Mouse (Mus musculus): ENCODE data around the gene Spock2. TPM values are rescaled to one million over a fixed set of nuclear protein-coding genes. Genes with fewer than 3 reads are reported as not detected.

Gene Spock2
- polyA plus RNA-seq, 2 experiments = 0.04 to 0.06 TPM

DNA sequence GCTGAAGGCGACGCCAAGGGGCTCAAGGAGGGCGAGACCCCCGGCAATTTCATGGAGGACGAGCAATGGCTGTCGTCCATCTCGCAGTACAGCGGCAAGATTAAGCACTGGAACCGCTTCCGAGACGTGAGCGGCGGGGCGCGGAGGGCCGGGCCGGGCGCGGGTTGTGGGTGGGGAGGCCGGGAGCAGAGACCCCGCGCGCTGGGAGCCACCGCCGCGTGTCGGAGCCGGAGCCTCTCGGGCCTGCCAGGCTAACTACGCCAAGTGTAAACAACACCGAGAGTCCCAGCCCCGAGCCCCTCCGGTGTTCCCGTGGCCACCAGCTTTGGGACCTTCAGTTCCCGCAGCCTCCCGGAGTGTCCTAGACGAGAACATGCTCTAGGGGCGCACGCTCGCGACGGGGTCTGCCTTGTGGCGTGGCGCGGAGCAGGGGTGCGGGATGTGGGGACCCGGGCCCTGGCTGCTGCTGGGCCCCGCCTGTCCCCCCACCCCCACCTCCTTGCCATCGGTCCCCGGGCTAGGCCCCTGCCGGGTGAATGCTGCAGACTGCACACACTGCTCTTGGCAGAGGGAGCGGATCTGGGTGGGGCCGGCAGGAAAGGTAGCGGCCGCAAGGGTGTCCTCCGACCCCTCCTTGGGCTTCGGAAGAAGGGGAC lies 640 bp downstream of the Spock2 start:
- ATAC-seq (ENCODE audit: insufficient read depth) = no peak
- Histone ChIP-seq H3K9ac (replicated peaks) (no peak overlapping the region), H3K4me1 (replicated peaks; ENCODE audit: control insufficient read depth in 2 of 2, insufficient read depth in 2 of 2, low read length in 1 of 2) (no peaks in the 10 kb centered on the region), H3K36me3 (replicated peaks; ENCODE audit: control insufficient read depth, insufficient read depth, low read depth) (no peaks in the 10 kb centered on the region), H3K27ac (no peak overlapping the region), H3K27me3 (ENCODE audit: control insufficient read depth, insufficient read depth, low read length) (peaks cover 55% of the 10 kb centered on the region), H3K9me3 (ENCODE audit: control insufficient read depth, low read length) (no peaks in the 10 kb centered on the region), H3K4me3 (ENCODE audit: insufficient read depth in 1 of 2, low read depth in 2 of 2, low read length in 2 of 2) (peak overlapping the region; percentile 15 to 26; a peak in 3 of 4 replicates), H3K4me2 (ENCODE audit: low read depth) (peak overlapping the region; percentile 43)
- DNase-seq (ENCODE audit: low read depth in 3 of 3, low spot score in 3 of 3) = no peak
- WGBS (ENCODE audit: insufficient replicate concordance) = under 1% methylated on average over 57 of the region's 57 CpGs
- TF ChIP-seq EP300 (IDR thresholded peaks at IDR 0.05; ENCODE audit: low read depth) (no peak), CTCF (IDR thresholded peaks at IDR 0.05; ENCODE audit: low read depth) (no peak)

DNA sequence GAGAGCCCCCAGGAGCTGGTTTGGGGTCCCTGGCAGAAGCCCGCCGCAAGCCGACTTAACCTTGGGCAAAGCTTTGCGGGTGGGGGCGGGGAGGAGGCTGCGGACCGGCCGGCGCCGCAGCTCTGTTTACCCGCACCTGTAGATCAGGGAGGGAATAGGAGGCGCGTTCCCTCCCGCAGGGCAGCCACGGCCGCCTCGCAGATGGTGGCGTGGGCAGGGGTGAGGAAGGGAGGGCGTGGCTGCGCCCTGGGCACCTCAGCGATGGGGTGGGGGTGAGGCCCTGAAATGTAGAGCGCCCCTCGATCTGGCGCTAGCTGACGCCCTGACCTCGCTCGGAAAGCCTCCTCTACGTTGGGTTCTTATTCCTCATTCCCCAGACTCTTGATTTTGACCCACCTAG lies 1.4 kb downstream of the Spock2 start:
- H3K9ac ChIP-seq (replicated peaks) = no peak overlapping the region
- H3K27ac ChIP-seq = no peak overlapping the region
- no peaks in the 10 kb centered on the region for H3K4me1 ChIP-seq (replicated peaks; ENCODE audit: control insufficient read depth in 2 of 2, insufficient read depth in 2 of 2, low read length in 1 of 2)
- ATAC-seq (ENCODE audit: insufficient read depth) = no peak
- H3K4me2 ChIP-seq (ENCODE audit: low read depth) = peak overlapping the region; percentile 43
- no peak for TF ChIP-seq EP300 (IDR thresholded peaks at IDR 0.05; ENCODE audit: low read depth)
- no peak for TF ChIP-seq CTCF (IDR thresholded peaks at IDR 0.05; ENCODE audit: low read depth)
- H3K36me3 ChIP-seq (replicated peaks; ENCODE audit: control insufficient read depth, insufficient read depth, low read depth) = no peaks in the 10 kb centered on the region
- no peak for DNase-seq (ENCODE audit: low read depth in 3 of 3, low spot score in 3 of 3)
- no peaks in the 10 kb centered on the region for H3K9me3 ChIP-seq (ENCODE audit: control insufficient read depth, low read length)
- H3K4me3 ChIP-seq (ENCODE audit: insufficient read depth in 1 of 2, low read depth in 2 of 2, low read length in 2 of 2) = no peak overlapping the region
- peaks cover 55% of the 10 kb centered on the region for H3K27me3 ChIP-seq (ENCODE audit: control insufficient read depth, insufficient read depth, low read length)
- WGBS (ENCODE audit: insufficient replicate concordance) = 4% methylated on average over 28 of the region's 28 CpGs

DNA sequence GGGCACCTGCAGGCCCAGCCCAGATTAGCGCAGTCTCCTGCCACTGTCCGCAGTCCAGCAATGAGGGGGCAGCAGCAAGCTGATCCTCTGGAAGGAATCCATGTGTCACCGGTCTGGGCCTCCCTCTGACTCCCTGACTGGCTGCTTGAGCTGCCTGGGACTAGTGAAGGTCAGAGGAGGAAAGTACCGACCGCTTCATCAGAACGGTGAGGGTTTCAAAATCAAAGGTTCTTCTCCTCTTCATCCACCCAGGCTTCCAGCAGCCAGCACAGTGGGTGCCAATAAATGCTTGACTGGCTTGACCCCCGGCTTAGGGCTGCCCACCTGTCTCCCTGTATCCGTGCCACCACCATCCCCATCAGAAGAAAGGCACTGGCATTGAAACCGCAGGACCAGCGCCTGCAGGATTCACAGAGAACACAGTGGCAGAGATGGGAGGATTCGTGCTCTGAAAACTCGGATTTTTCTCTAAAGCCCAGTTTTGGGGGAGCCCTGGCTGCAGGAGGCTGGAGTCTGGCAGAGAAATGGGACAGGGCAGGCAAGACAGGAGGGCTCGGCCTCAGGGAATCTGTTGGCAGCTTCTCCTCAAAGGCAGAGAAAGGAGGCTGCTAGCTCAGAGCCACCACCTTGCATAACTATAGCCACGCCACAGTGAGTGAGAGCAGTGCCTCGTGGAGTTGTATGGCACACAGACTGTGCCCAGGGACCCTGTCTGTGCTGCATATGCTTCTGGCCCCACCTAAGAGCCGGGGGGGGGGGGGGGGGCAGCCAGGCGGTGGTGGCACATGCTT lies 2.5 kb downstream of the Spock2 start:
- H3K9me3 ChIP-seq (ENCODE audit: control insufficient read depth, low read length) = no peaks in the 10 kb centered on the region
- no peak overlapping the region for H3K4me3 ChIP-seq (ENCODE audit: insufficient read depth in 1 of 2, low read depth in 2 of 2, low read length in 2 of 2)
- no peaks in the 10 kb centered on the region for H3K36me3 ChIP-seq (replicated peaks; ENCODE audit: control insufficient read depth, insufficient read depth, low read depth)
- H3K27me3 ChIP-seq (ENCODE audit: control insufficient read depth, insufficient read depth, low read length) = peaks cover 55% of the 10 kb centered on the region
- DNase-seq (ENCODE audit: low read depth in 3 of 3, low spot score in 3 of 3) = no peak
- H3K9ac ChIP-seq (replicated peaks) = no peak overlapping the region
- no peak for ATAC-seq (ENCODE audit: insufficient read depth)
- 50% methylated on average over 17 of the region's 17 CpGs for WGBS (ENCODE audit: insufficient replicate concordance)
- no peak overlapping the region for H3K27ac ChIP-seq
- no peaks in the 10 kb centered on the region for H3K4me1 ChIP-seq (replicated peaks; ENCODE audit: control insufficient read depth in 2 of 2, insufficient read depth in 2 of 2, low read length in 1 of 2)
- H3K4me2 ChIP-seq (ENCODE audit: low read depth) = no peak overlapping the region
- TF ChIP-seq EP300 (IDR thresholded peaks at IDR 0.05; ENCODE audit: low read depth) = no peak
- no peak for TF ChIP-seq CTCF (IDR thresholded peaks at IDR 0.05; ENCODE audit: low read depth)

DNA sequence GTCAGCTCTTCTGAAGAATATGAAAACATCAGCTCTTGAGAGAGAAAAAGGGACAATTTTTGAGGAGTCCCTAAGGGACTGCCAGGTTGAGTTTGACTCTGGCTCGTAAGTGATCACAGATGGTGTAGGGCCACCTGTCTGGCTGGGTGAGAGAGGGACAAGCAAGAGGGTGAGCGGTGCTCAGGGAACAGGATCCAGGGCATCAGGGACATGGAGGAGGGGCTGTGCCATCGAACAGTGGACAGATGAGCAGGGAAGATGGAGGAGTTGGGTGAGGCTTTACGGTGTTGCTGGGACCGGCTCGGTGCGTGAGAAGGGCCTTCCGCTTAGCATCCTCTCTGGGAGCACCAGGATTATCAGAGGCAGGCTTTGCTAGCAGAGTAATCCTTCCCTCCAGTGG lies 3.3 kb downstream of the Spock2 start:
- WGBS (ENCODE audit: insufficient replicate concordance) = 84% methylated on average over 8 of the region's 8 CpGs
- Histone ChIP-seq H3K9me3 (ENCODE audit: control insufficient read depth, low read length) (no peaks in the 10 kb centered on the region), H3K4me3 (ENCODE audit: insufficient read depth in 1 of 2, low read depth in 2 of 2, low read length in 2 of 2) (no peak overlapping the region), H3K9ac (replicated peaks) (no peak overlapping the region), H3K36me3 (replicated peaks; ENCODE audit: control insufficient read depth, insufficient read depth, low read depth) (no peaks in the 10 kb centered on the region), H3K4me2 (ENCODE audit: low read depth) (no peak overlapping the region), H3K4me1 (replicated peaks; ENCODE audit: control insufficient read depth in 2 of 2, insufficient read depth in 2 of 2, low read length in 1 of 2) (no peaks in the 10 kb centered on the region), H3K27ac (no peak overlapping the region), H3K27me3 (ENCODE audit: control insufficient read depth, insufficient read depth, low read length) (peaks cover 52% of the 10 kb centered on the region)
- ATAC-seq (ENCODE audit: insufficient read depth) = no peak
- TF ChIP-seq CTCF (IDR thresholded peaks at IDR 0.05; ENCODE audit: low read depth) (no peak), EP300 (IDR thresholded peaks at IDR 0.05; ENCODE audit: low read depth) (no peak)
- DNase-seq (ENCODE audit: low read depth in 3 of 3, low spot score in 3 of 3) = no peak

DNA sequence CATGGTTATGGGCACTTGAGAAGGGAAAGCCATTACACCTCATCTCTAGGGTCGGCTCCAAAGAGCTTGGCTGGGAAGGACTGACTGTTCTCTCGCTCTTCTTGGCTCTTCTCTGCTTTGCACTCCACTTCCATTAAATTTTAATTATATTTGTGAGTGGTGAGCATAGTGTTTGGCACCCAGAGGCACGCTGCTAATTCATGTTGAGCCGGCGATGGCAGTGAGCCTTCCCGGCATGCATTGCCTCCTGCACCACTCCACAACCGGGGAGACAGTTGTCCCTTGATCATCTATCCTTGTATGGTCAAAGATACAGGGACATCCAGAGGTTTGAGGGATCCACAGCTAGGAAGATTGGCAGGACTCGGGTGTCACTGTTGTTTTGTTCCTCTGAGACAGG lies 4.0 kb downstream of the Spock2 start:
- Histone ChIP-seq H3K4me2 (ENCODE audit: low read depth) (no peak overlapping the region), H3K9ac (replicated peaks) (no peak overlapping the region), H3K9me3 (ENCODE audit: control insufficient read depth, low read length) (no peaks in the 10 kb centered on the region), H3K4me1 (replicated peaks; ENCODE audit: control insufficient read depth in 2 of 2, insufficient read depth in 2 of 2, low read length in 1 of 2) (no peaks in the 10 kb centered on the region), H3K27ac (no peak overlapping the region), H3K36me3 (replicated peaks; ENCODE audit: control insufficient read depth, insufficient read depth, low read depth) (no peaks in the 10 kb centered on the region), H3K4me3 (ENCODE audit: insufficient read depth in 1 of 2, low read depth in 2 of 2, low read length in 2 of 2) (no peak overlapping the region), H3K27me3 (ENCODE audit: control insufficient read depth, insufficient read depth, low read length) (peaks cover 46% of the 10 kb centered on the region)
- DNase-seq (ENCODE audit: low read depth in 3 of 3, low spot score in 3 of 3) (no peak), ATAC-seq (ENCODE audit: insufficient read depth) (no peak)
- no peak for TF ChIP-seq CTCF (IDR thresholded peaks at IDR 0.05; ENCODE audit: low read depth)
- no peak for TF ChIP-seq EP300 (IDR thresholded peaks at IDR 0.05; ENCODE audit: low read depth)
- 65% methylated on average over 8 of the region's 8 CpGs for WGBS (ENCODE audit: insufficient replicate concordance)
